Mouse (Mus musculus) right cerebral cortex, postnatal 4 days (tissue): ENCODE results near the gene Eif4e.
"Not testable (repeated sequence)": the region's sequence is repeated elsewhere in the genome, so short reads cannot be mapped to it uniquely, and the experiment has no call there.

Experiments
- DNase-seq: peaks from one replicate; pipeline ENCODE4 v3.0.0-alpha.2; 2022

Gene Eif4e

GRCm38 (mm10) chr3:138519218-138519617, 6.8 kb upstream of the Eif4e start:
- no peak for DNase-seq

GRCm38 (mm10) chr3:138523956-138524355, 2.0 kb upstream of the Eif4e start:
- DNase-seq: no peak

GRCm38 (mm10) chr3:138525494-138525893, 485 bp upstream of the Eif4e start:
- DNase-seq: no peak

- DNase-seq: peak; percentile 92
These were observed 1.1 kb downstream of the Eif4e start for GRCm38 (mm10) chr3:138526916-138527666.

- peak; percentile 53 for DNase-seq
These were observed 1.8 kb downstream of the Eif4e start for GRCm38 (mm10) chr3:138527667-138528231.

- no peak for DNase-seq
These were observed 2.3 kb downstream of the Eif4e start for GRCm38 (mm10) chr3:138528265-138528664.

- no peak for DNase-seq
These were observed 4.8 kb downstream of the Eif4e start for GRCm38 (mm10) chr3:138530578-138531478.

- DNase-seq: no peak
These were observed 5.7 kb downstream of the Eif4e start for GRCm38 (mm10) chr3:138531479-138532181.

GRCm38 (mm10) chr3:138532764-138533163, 6.8 kb downstream of the Eif4e start:
- DNase-seq: no peak

- DNase-seq: no peak
These were observed 10.1 kb downstream of the Eif4e start for GRCm38 (mm10) chr3:138536031-138536430.

GRCm38 (mm10) chr3:138542621-138543020, 16.6 kb downstream of the Eif4e start:
- no peak for DNase-seq

- no peak for DNase-seq
These were observed 18.1 kb downstream of the Eif4e start for GRCm38 (mm10) chr3:138544117-138544516.

- no peak for DNase-seq
These were observed 20.7 kb downstream of the Eif4e start for GRCm38 (mm10) chr3:138546678-138547077.

GRCm38 (mm10) chr3:138549045-138549444, 23.1 kb downstream of the Eif4e start:
- no peak for DNase-seq

GRCm38 (mm10) chr3:138550336-138551123, 24.6 kb downstream of the Eif4e start:
- DNase-seq: no peak

GRCm38 (mm10) chr3:138555279-138555678, 29.3 kb downstream of the Eif4e start:
- not testable (repeated sequence) for DNase-seq

GRCm38 (mm10) chr3:138558529-138558928, 32.5 kb downstream of the Eif4e start:
- peak; percentile 14 for DNase-seq

- DNase-seq: no peak
These were observed 34.3 kb downstream of the Eif4e start for GRCm38 (mm10) chr3:138560242-138560641.

GRCm38 (mm10) chr3:138560886-138561285, 34.9 kb downstream of the Eif4e start:
- DNase-seq: no peak

- no peak for DNase-seq
These were observed 52.9 kb downstream of the Eif4e start for GRCm38 (mm10) chr3:138578867-138579266.

- DNase-seq: no peak
These were observed 60.2 kb downstream of the Eif4e start for GRCm38 (mm10) chr3:138586213-138586612.

GRCm38 (mm10) chr3:138587137-138587536, 61.2 kb downstream of the Eif4e start:
- DNase-seq: no peak
